Mouse (Mus musculus) megakaryocyte, embryonic 14.5 days (primary cell): ENCODE data around the gene Rnf182.

Experiments used
- FLI1 ChIP-seq: IDR thresholded peaks from 2 replicates; pipeline ENCODE4 v1.6.1; 2012; ENCODE audit warnings: low read length, inconsistent platforms, mixed read lengths
- GATA1 ChIP-seq: IDR thresholded peaks from 3 replicates; pipeline ENCODE4 v1.6.1; 2012; ENCODE audit warnings: mixed read lengths, low read length, inconsistent platforms, borderline replicate concordance

DNA sequence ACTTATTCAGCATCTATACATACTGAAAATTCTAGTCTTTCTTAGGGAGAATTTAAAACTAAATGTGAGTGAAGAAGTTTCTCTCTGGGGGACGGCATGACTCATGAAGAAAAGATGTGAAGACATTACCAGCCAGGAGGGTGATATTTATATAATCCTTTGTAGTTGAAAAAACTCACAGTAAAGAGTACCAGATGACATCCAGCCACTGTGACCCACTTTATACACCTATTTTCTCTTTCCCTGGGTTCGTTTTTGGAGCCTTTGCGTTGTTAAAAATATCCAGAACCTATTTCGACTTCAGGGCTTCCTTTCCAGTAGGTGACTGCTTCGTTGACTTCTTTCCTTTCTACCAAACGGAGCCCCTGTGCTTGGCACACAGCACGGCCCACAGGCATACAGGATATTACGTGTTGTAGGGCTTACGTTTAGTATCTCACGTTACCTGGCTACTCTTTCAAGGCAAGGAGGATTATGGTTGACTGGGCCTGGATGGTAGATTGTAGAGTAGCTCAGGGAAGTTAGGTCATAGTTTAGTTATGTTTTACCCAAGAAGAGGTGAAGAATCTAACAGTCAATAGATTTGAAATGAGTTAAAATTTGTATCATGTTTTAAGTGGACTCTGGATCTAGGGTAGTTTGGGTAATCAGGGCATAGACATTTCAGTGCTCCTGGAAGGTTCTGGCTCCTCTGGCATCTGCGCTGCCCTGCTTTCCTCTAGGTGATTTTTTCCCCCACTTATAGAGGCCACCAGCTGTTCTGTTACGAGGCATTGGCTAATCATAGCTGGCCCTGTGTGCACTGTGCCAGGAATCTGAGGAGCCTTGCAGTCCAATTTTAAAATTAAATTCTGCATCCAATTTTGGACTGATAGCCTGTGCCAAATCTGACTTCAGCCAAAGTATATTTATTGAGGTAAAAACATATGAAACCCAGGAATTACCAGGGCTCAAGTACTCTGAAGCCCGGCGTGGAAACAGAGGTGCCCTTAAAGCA lies 27.4 kb upstream of the Rnf182 start:
- TF ChIP-seq FLI1: no peak
- TF ChIP-seq GATA1: no peak
